Mouse (Mus musculus) inflammation-experienced regulatory T-cells, adult 16 weeks (primary cell): ENCODE measurements around the gene Nhsl2. TPM values are rescaled to one million over a fixed set of nuclear protein-coding genes. Genes with fewer than 3 reads are reported as not detected.

Experiments used
- polyA plus RNA-seq: library from polyadenylated mRNA; unstranded; fragments of 100-300 nt; shearing (Covaris generic); gene quantifications from one replicate; pipeline ENCODE4 v1.2.1, GENCODE M21; 2017

Gene Nhsl2
- 1.4 TPM for polyA plus RNA-seq

GRCm38 (mm10) chrX:101849281-101849821 lies at the start of gene Nhsl2:
Gene Nhsl2 (plus strand): TSS chrX:101849385.

GRCm38 (mm10) chrX:102070591-102071471 lies 221.6 kb downstream of the Nhsl2 start, which contains the start of gene Rtl5:
Gene Rtl5 (minus strand): TSS chrX:102071304.

GRCm38 (mm10) chrX:102119042-102119864 lies 270.1 kb downstream of the Nhsl2 start, which contains the start of gene Pin4:
Gene Pin4 (plus strand): TSS chrX:102119447.

Other genes starting within 250 kb of the Nhsl2 start
- 392 TPM for gene Ogt, start 209.3 kb upstream of the Nhsl2 start, polyA plus RNA-seq
- 246 TPM for gene Cxcr3, start 115.1 kb upstream of the Nhsl2 start, polyA plus RNA-seq
- 0.21 TPM for gene Gm4779, start 55.0 kb upstream of the Nhsl2 start, polyA plus RNA-seq
- not detected for gene 8030474K03Rik, start 54.7 kb upstream of the Nhsl2 start, polyA plus RNA-seq
- gene Rtl5, start 221.9 kb downstream of the Nhsl2 start, polyA plus RNA-seq, result 0.96 TPM